In genomic region chr10:111972542-111973361, GRCm38 (mm10) we compare ENCODE assay signal across 7 mouse cellular contexts. TPM values are rescaled to one million over a fixed set of nuclear protein-coding genes. Genes with fewer than 3 reads are reported as not detected.
A peak's percentile ranks its signal among the peaks of the same experiment; 100 is the strongest.
DNase-seq lines count a peak whose midpoint lies in the region; ATAC-seq lines count a peak whose summit lies in the region.

Gene Krr1, plus strand, starts transcription at chr10:111972664.

- H3K4me3 ChIP-seq in embryonic facial prominence, embryonic 11.5 days (ENCODE audit: low read depth, low read length), result peak within 1 kb of the TSS; percentile 93
- peak within 1 kb of the TSS; percentile 94 for H3K4me3 ChIP-seq in limb, embryonic 10.5 days
- peak within 1 kb of the TSS; percentile 97 for H3K4me3 ChIP-seq in midbrain, embryonic 13.5 days (replicated peaks)

- H3K9me3 ChIP-seq in embryonic facial prominence, embryonic 11.5 days (replicated peaks; ENCODE audit: control insufficient read depth, low read length), result no peaks in the 10 kb centered on the region
- no peaks in the 10 kb centered on the region for H3K9me3 ChIP-seq in limb, embryonic 10.5 days (replicated peaks)
- H3K9me3 ChIP-seq in midbrain, embryonic 13.5 days, result no peaks in the 10 kb centered on the region

- H3K4me2 ChIP-seq in embryonic facial prominence, embryonic 11.5 days (ENCODE audit: low read depth, low read length), result peak within 1 kb of the TSS; percentile 60
- H3K4me2 ChIP-seq in midbrain, embryonic 13.5 days (replicated peaks), result peak within 1 kb of the TSS; percentile 86

- no peaks in the 10 kb centered on the region for H3K27me3 ChIP-seq in embryonic facial prominence, embryonic 11.5 days (ENCODE audit: control insufficient read depth, insufficient read depth, low read length)
- no peaks in the 10 kb centered on the region for H3K27me3 ChIP-seq in limb, embryonic 10.5 days (ENCODE audit: low read depth, poor library complexity, severe bottlenecking)
- H3K27me3 ChIP-seq in midbrain, embryonic 13.5 days, result 0 out of 2 replicates have a peak, but pooled peaks cover 7% of the 10 kb centered on the region

- 0 out of 2 replicates have a peak within 1 kb of the TSS, but pooled peaks have one; percentile 32 for H3K27ac ChIP-seq in embryonic facial prominence, embryonic 11.5 days (replicated peaks; ENCODE audit: low read depth, low read length)
- peak within 1 kb of the TSS; percentile 85 for H3K27ac ChIP-seq in limb, embryonic 10.5 days
- peak within 1 kb of the TSS; percentile 49; the same call in 1 of the 2 replicates for H3K27ac ChIP-seq in midbrain, embryonic 13.5 days

- DNase-seq in adrenal gland, postnatal 14 days, result peak; percentile 92
- DNase-seq in embryonic facial prominence, embryonic 11.5 days (ENCODE audit: low spot score), result peak; percentile 99
- peak; percentile 90 for DNase-seq in kidney, adult 11 months
- peak; percentile 93 for DNase-seq in limb, embryonic 10.5 days (ENCODE audit: low spot score)
- DNase-seq in spleen, adult 12 weeks (ENCODE audit: low spot score), result peak; percentile 77

- H3K4me1 ChIP-seq in embryonic facial prominence, embryonic 11.5 days (ENCODE audit: control insufficient read depth, insufficient read depth, low read length), result no peaks in the 10 kb centered on the region
- H3K4me1 ChIP-seq in limb, embryonic 10.5 days, result peaks cover 8% of the 10 kb centered on the region
- H3K4me1 ChIP-seq in midbrain, embryonic 13.5 days (replicated peaks), result peaks cover 9% of the 10 kb centered on the region

- under 1% methylated on average over 51 of the region's 51 CpGs for WGBS in embryonic facial prominence, embryonic 11.5 days
- under 1% methylated on average over 51 of the region's 51 CpGs for WGBS in limb, embryonic 10.5 days
- under 1% methylated on average over 51 of the region's 51 CpGs for WGBS in midbrain, embryonic 13.5 days

- peak within 1 kb of the TSS; percentile 86 for H3K9ac ChIP-seq in embryonic facial prominence, embryonic 11.5 days (replicated peaks; ENCODE audit: low read length)
- H3K9ac ChIP-seq in midbrain, embryonic 13.5 days (replicated peaks), result peak within 1 kb of the TSS; percentile 79

- no peaks in the 10 kb centered on the region for H3K36me3 ChIP-seq in embryonic facial prominence, embryonic 11.5 days (replicated peaks; ENCODE audit: control insufficient read depth, insufficient read depth, low read depth, low read length)
- H3K36me3 ChIP-seq in limb, embryonic 10.5 days, result peaks cover 25% of the 10 kb centered on the region
- peaks cover 14% of the 10 kb centered on the region for H3K36me3 ChIP-seq in midbrain, embryonic 13.5 days

- peak; percentile 96 for ATAC-seq in embryonic facial prominence, embryonic 11.5 days (replicated peaks; ENCODE audit: insufficient number of reproducible peaks, low FRiP score, low TSS enrichment, low read depth)
- peak; percentile 98 for ATAC-seq in granulocyte monocyte progenitor cell, adult 5-6 weeks (replicated peaks; ENCODE audit: poor library complexity, severe bottlenecking)
- peak; percentile 98 for ATAC-seq in midbrain, embryonic 13.5 days

RNA-seq across cellular contexts. Expression of gene Krr1, which starts in this region (rescaled TPM):
- 31.3 and 34.2 TPM in 2 replicates for total RNA-seq in adrenal gland, postnatal 14 days (2021)
- 71.0 and 71.2 TPM in 2 replicates for polyA plus RNA-seq in embryonic facial prominence, embryonic 11.5 days (2014; fragmentation: Nextera tagmentation; extraction: Ambion mirVana)
- total RNA-seq in granulocyte monocyte progenitor cell, adult 5-6 weeks (2014; fragmentation: Nextera tagmentation), result 58.0 and 60.9 TPM in 2 replicates
- total RNA-seq in granulocyte monocyte progenitor cell, adult 5-6 weeks (2017), result 67.6 and 80.2 TPM in 2 replicates
- 53.3 and 58.7 TPM in 2 replicates for polyA plus RNA-seq in limb, embryonic 10.5 days (2016; fragmentation: Nextera tagmentation; extraction: Ambion mirVana)
- polyA plus RNA-seq in midbrain, embryonic 13.5 days (2015; fragmentation: Nextera tagmentation; extraction: Ambion mirVana), result 47.3 and 48.9 TPM in 2 replicates

Comparison
In these comparisons a context has a peak if more than half of its experiments do, and no peak if none do; other contexts are left out.
1. Peak in every context shown above with its lines: DNase-seq, ATAC-seq, H3K4me3 ChIP-seq and H3K27ac ChIP-seq.
2. H3K27ac ChIP-seq: peak in every context shown above with its lines; median percentile 85 in limb, embryonic 10.5 days; 49 in midbrain, embryonic 13.5 days; 32 in embryonic facial prominence, embryonic 11.5 days.